In the genomic region with DNA sequence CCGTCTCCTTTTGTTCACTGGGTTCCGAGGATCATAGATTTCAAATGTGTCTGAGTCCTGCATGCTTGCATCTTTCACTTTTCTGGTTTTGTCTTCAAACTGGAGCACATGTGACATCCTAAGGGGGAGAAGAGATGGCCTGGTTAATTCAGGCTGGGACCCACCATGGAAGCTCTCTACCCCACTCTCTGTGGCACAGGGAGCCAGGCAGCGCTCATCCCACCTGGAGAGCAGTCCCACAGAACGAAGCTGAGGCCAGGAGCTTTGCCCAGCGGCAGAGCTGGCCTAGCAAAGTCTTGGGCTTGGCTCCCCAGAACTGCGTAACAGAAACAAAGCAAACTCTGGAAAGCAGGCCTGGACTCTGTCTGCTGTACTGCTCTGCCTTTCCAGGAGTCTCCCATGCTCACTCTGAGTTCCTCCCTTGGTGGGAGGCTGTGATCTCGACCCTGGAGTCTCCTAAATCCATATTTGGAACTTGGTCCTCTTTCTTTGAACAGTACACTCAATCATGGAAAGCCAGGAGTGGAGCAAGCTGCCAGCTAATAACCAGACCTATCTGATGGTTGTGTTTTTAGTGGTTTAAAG, we compare ENCODE assay signal across 15 mouse cellular contexts.
DNase-seq lines count a peak whose midpoint lies in the region; ATAC-seq and TF ChIP-seq lines count a peak whose summit lies in the region.
"Had no signal": no experiment of that assay in that cellular context is flagged by ENCODE, and none has a peak within 500 bp of the region (broad histone marks: within the 10 kb centered on the region; RNA-seq: fewer than 3 reads in every experiment).

No protein-coding gene starts in this region.

- DNase-seq in heart, postnatal 14 days = no peak
- peak; percentile 59 for DNase-seq in kidney, postnatal 0 days (ENCODE audit: low spot score)
- DNase-seq in kidney, adult 8-10 months = no peak
- DNase-seq in limb, embryonic 14.5 days (ENCODE audit: low spot score) = no peak
- no peak for DNase-seq in urinary bladder, postnatal 25 days (ENCODE audit: low spot score)
- DNase-seq in retina, postnatal 1 day = no peak
- DNase-seq: adrenal gland, adult 8-10 months; cerebellum, adult 8-10 months; kidney, adult 18-20 months; liver; lung, postnatal 14 days; right cerebral cortex, postnatal 14 days had no signal

- peak overlapping the region; percentile 91 for H3K27ac ChIP-seq in heart, embryonic 12.5 days (ENCODE audit: poor library complexity, severe bottlenecking)
- peak overlapping the region; percentile 68 for H3K27ac ChIP-seq in kidney, postnatal 0 days
- peak overlapping the region; percentile 4; the same call in 1 of the 2 replicates for H3K27ac ChIP-seq in embryonic fibroblast, embryonic 13.5 days (ENCODE audit: insufficient read depth, low read length)
- H3K27ac ChIP-seq in limb, embryonic 14.5 days (replicated peaks; ENCODE audit: low read depth, low read length) = 0 out of 2 replicates have a peak overlapping the region, but pooled peaks have one; percentile 58
- H3K27ac ChIP-seq: midbrain, embryonic 12.5 days had no signal

- H3K4me2 ChIP-seq in heart, embryonic 12.5 days = peak overlapping the region; percentile 15; the same call in 1 of the 2 replicates
- H3K4me2 ChIP-seq in kidney, postnatal 0 days (ENCODE audit: low read length) = no peak overlapping the region
- no peak overlapping the region for H3K4me2 ChIP-seq in limb, embryonic 14.5 days (replicated peaks; ENCODE audit: low read depth, low read length, severe bottlenecking)
- H3K4me2 ChIP-seq: midbrain, embryonic 12.5 days had no signal

- TF ChIP-seq CTCF in kidney, postnatal 0 days (IDR thresholded peaks at IDR 0.05; ENCODE audit: low read depth) = no peak
- TF ChIP-seq CTCF in embryonic fibroblast, embryonic 13.5 days (IDR thresholded peaks at IDR 0.05; ENCODE audit: borderline replicate concordance, insufficient read depth, low read length) = no peak

- TF ChIP-seq POLR2A in embryonic fibroblast, embryonic 13.5 days (IDR thresholded peaks at IDR 0.05; ENCODE audit: low read depth, low read length) = no peak
- no peak for TF ChIP-seq POLR2A in limb, embryonic 14.5 days (IDR thresholded peaks at IDR 0.05; ENCODE audit: borderline replicate concordance, extremely low read depth, insufficient read depth, insufficient read length)

- H3K4me1 ChIP-seq in heart, embryonic 12.5 days (replicated peaks) = peaks cover 53% of the 10 kb centered on the region
- peaks cover 6% of the 10 kb centered on the region; the same call in 1 of the 2 replicates for H3K4me1 ChIP-seq in kidney, postnatal 0 days (replicated peaks; ENCODE audit: insufficient read depth, low read length)
- H3K4me1 ChIP-seq in embryonic fibroblast, embryonic 13.5 days (ENCODE audit: control insufficient read depth, insufficient read depth, low read length) = peaks cover 11% of the 10 kb centered on the region
- peaks cover 13% of the 10 kb centered on the region for H3K4me1 ChIP-seq in limb, embryonic 14.5 days (ENCODE audit: control insufficient read depth, insufficient read depth, low read length)

- WGBS in heart, embryonic 12.5 days = 57% methylated on average over 7 of the region's 7 CpGs
- 72% methylated on average over 7 of the region's 7 CpGs for WGBS in kidney, postnatal 0 days
- 72% methylated on average over 7 of the region's 7 CpGs for WGBS in limb, embryonic 14.5 days

- peak overlapping the region; percentile 64 for H3K9ac ChIP-seq in heart, embryonic 12.5 days
- H3K9ac ChIP-seq in kidney, postnatal 0 days (ENCODE audit: low read depth, low read length) = no peak overlapping the region
- H3K9ac ChIP-seq in limb, embryonic 14.5 days (ENCODE audit: low read depth, low read length, severe bottlenecking) = peak overlapping the region; percentile 25; the same call in 1 of the 2 replicates
- H3K9ac ChIP-seq: midbrain, embryonic 12.5 days had no signal

- no peak for ATAC-seq in heart, embryonic 12.5 days (ENCODE audit: insufficient number of reproducible peaks, low FRiP score)
- no peak for ATAC-seq in kidney, postnatal 0 days (replicated peaks; ENCODE audit: low FRiP score, low read depth)
- ATAC-seq in limb, embryonic 14.5 days (ENCODE audit: low FRiP score, low read depth) = no peak

- H3K4me3 ChIP-seq in heart, embryonic 12.5 days = no peak overlapping the region
- H3K4me3 ChIP-seq in kidney, postnatal 0 days (replicated peaks; ENCODE audit: low read depth, low read length) = no peak overlapping the region
- H3K4me3 ChIP-seq in embryonic fibroblast, embryonic 13.5 days (ENCODE audit: insufficient read depth, low read length) = no peak overlapping the region
- H3K4me3 ChIP-seq in limb, embryonic 14.5 days (replicated peaks; ENCODE audit: low read length) = no peak overlapping the region
- H3K4me3 ChIP-seq: midbrain, embryonic 12.5 days had no signal

- no peaks in the 10 kb centered on the region for H3K9me3 ChIP-seq in heart, embryonic 12.5 days (replicated peaks)
- H3K9me3 ChIP-seq in kidney, postnatal 0 days (replicated peaks; ENCODE audit: low read length) = no peaks in the 10 kb centered on the region
- no peaks in the 10 kb centered on the region for H3K9me3 ChIP-seq in limb, embryonic 14.5 days (ENCODE audit: control insufficient read depth, low read length)
- H3K9me3 ChIP-seq: midbrain, embryonic 12.5 days had no signal

- intact Hi-C loops in heart, postnatal 14 days (cut with DNase I) = no loop called here

- H3K36me3 ChIP-seq in heart, embryonic 12.5 days = no peaks in the 10 kb centered on the region
- H3K36me3 ChIP-seq in kidney, postnatal 0 days (ENCODE audit: insufficient read depth, low read length) = peaks cover 5% of the 10 kb centered on the region; the same call in 1 of the 2 replicates
- peaks cover 8% of the 10 kb centered on the region for H3K36me3 ChIP-seq in limb, embryonic 14.5 days (ENCODE audit: control insufficient read depth, insufficient read depth, low read length)

- no peaks in the 10 kb centered on the region for H3K27me3 ChIP-seq in heart, embryonic 12.5 days (replicated peaks)
- no peaks in the 10 kb centered on the region for H3K27me3 ChIP-seq in kidney, postnatal 0 days (ENCODE audit: insufficient read depth, low read length)
- no peaks in the 10 kb centered on the region for H3K27me3 ChIP-seq in limb, embryonic 14.5 days (ENCODE audit: control insufficient read depth, insufficient read depth, low read length)
- H3K27me3 ChIP-seq: midbrain, embryonic 12.5 days had no signal

Comparison
In these comparisons a context has a peak if more than half of its experiments do, and no peak if none do; other contexts are left out.
1. H3K27ac ChIP-seq: peak in every context shown above with its lines; median percentile 91 in heart, embryonic 12.5 days; 68 in kidney, postnatal 0 days; 58 in limb, embryonic 14.5 days; 4 in embryonic fibroblast, embryonic 13.5 days.